Mouse (Mus musculus): ENCODE data around the gene Zhx3.
A peak's percentile ranks its signal among the peaks of the same experiment; 100 is the strongest.

Gene Zhx3

GRCm38 (mm10) chr2:160872890-160873382 lies at the start of gene Zhx3:
Zhx3 (minus strand) TSS chr2:160872998.
- DNase-seq: peak; percentile 92

GRCm38 (mm10) chr2:160921285-160921684 lies 48.5 kb upstream of the Zhx3 start:
- DNase-seq: no peak

GRCm38 (mm10) chr2:160918930-160919215 lies 46.1 kb upstream of the Zhx3 start:
- DNase-seq: no peak

GRCm38 (mm10) chr2:160918154-160918929 lies 45.5 kb upstream of the Zhx3 start:
- DNase-seq: no peak

- no peak for DNase-seq
Observed at GRCm38 (mm10) chr2:160917313-160917712, 44.5 kb upstream of the Zhx3 start.

- no peak for DNase-seq
Observed at GRCm38 (mm10) chr2:160916714-160917113, 43.9 kb upstream of the Zhx3 start.

- DNase-seq: no peak
Observed at GRCm38 (mm10) chr2:160915821-160916610, 43.2 kb upstream of the Zhx3 start.

- no peak for DNase-seq
Observed at GRCm38 (mm10) chr2:160914656-160915055, 41.9 kb upstream of the Zhx3 start.

GRCm38 (mm10) chr2:160912231-160912671 lies 39.5 kb upstream of the Zhx3 start, which contains the start of gene Emilin3:
Emilin3 (minus strand) TSS chr2:160912328.
- DNase-seq: no peak

- no peak for DNase-seq
Observed at GRCm38 (mm10) chr2:160911558-160912201, 38.9 kb upstream of the Zhx3 start.

- no peak for DNase-seq
Observed at GRCm38 (mm10) chr2:160910633-160911032, 37.8 kb upstream of the Zhx3 start.

- DNase-seq: no peak
Observed at GRCm38 (mm10) chr2:160908607-160909006, 35.8 kb upstream of the Zhx3 start.

GRCm38 (mm10) chr2:160906101-160906500 lies 33.3 kb upstream of the Zhx3 start:
- no peak for DNase-seq

GRCm38 (mm10) chr2:160905301-160905700 lies 32.5 kb upstream of the Zhx3 start:
- no peak for DNase-seq

- no peak for DNase-seq
Observed at GRCm38 (mm10) chr2:160901656-160902412, 29.0 kb upstream of the Zhx3 start.

GRCm38 (mm10) chr2:160891697-160892096 lies 18.9 kb upstream of the Zhx3 start:
- no peak for DNase-seq

- no peak for DNase-seq
Observed at GRCm38 (mm10) chr2:160891045-160891444, 18.2 kb upstream of the Zhx3 start.

- DNase-seq: peak; percentile 83
Observed at GRCm38 (mm10) chr2:160887859-160888258, 15.1 kb upstream of the Zhx3 start.

- DNase-seq: peak; percentile 92
Observed at GRCm38 (mm10) chr2:160887284-160887683, 14.5 kb upstream of the Zhx3 start.

GRCm38 (mm10) chr2:160886221-160886620 lies 13.4 kb upstream of the Zhx3 start:
- no peak for DNase-seq

- DNase-seq: peak; percentile 73
Observed at GRCm38 (mm10) chr2:160884830-160885229, 12.0 kb upstream of the Zhx3 start.

GRCm38 (mm10) chr2:160883912-160884311 lies 11.1 kb upstream of the Zhx3 start:
- peak; percentile 52 for DNase-seq

- DNase-seq: no peak
Observed at GRCm38 (mm10) chr2:160882436-160882835, 9.6 kb upstream of the Zhx3 start.
